Mouse (Mus musculus): ENCODE measurements around the gene Clptm1l.

Clptm1l gene

DNA sequence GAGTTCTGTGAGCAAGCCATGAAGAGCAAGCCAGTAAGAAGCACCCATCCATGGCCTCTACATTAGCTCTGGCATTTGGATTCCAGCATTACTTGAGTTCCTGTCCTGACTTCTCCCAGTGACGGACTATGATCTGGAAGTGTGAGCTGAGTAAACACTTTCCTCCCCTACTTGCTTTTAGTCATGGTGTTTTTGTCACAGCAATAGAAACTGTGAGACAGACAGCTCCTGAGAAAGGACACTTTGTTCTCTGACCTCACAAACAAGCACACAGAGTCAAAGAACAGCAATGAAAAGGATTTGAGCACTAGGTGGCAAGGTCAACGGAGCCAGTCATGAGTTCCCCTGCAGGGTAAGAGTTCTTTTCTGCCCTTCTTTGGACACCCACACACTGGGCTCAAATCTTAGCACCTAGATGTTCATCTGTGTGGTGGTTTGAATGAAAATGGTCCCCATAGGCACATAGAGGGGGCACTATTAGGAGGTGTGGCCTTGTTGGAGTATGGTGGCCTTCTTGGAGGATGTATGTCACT, 56.4 kb downstream of the Clptm1l start:
- no peak for DNase-seq
